Mouse (Mus musculus) spleen, postnatal 10 days (tissue): Measurements from ENCODE around the gene Golga2.

Source experiments
- DNase-seq, 2 experiments: peaks; one replicate each; pipeline ENCODE4 v3.0.0; 2021 to 2022; ENCODE audit warnings: low spot score in 2 of 2

The Golga2 gene

DNA sequence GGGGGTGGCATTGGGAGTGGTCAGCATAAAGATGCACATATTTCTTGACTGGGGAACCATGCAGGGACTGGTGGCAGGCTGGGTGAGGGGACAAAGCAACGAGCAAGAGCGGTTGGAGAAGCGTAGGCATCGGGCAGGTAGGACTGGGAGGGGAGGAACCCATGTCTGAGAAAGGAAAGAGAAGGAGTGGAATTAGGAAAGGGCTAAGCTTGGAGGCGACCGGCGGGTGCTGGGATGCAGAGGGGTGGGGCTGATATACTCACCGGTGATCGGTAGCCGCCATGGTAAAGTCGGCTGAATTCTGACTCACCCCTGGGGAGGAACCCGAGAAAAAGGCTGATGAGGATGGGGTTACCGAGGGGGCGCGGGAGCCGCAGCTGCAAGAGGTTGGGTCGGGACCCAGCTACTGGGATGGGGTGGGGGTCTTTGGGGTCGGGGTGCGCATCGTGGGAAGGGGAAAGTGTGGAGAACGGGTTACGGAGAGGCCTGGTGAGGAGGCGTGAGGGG is at the start of gene Golga2:
Golga2 (plus strand) TSS at position 51 of the 507 bp plus-strand sequence.
- peak in 1 of 2 experiments; percentile 56 for DNase-seq

DNA sequence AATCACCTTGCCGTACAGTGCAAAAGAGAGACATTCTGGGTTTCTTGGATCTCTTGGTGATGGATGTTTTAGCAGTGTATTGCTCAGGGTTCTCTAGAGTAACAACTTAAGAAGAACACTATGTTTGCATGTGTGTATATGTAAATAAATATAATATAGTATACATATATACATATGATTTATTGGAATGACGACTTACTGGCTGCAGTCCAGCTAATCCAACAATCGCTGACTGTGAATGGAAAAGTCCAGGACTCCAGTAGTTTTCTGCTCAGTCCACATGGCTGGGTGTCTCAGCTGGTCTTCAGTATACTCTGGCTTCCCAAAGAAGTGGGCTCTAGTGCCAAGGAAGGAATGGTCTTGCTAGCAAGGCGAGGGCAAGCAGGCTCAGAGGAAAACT is 49.6 kb upstream of the Golga2 start:
- DNase-seq, result no peak

DNA sequence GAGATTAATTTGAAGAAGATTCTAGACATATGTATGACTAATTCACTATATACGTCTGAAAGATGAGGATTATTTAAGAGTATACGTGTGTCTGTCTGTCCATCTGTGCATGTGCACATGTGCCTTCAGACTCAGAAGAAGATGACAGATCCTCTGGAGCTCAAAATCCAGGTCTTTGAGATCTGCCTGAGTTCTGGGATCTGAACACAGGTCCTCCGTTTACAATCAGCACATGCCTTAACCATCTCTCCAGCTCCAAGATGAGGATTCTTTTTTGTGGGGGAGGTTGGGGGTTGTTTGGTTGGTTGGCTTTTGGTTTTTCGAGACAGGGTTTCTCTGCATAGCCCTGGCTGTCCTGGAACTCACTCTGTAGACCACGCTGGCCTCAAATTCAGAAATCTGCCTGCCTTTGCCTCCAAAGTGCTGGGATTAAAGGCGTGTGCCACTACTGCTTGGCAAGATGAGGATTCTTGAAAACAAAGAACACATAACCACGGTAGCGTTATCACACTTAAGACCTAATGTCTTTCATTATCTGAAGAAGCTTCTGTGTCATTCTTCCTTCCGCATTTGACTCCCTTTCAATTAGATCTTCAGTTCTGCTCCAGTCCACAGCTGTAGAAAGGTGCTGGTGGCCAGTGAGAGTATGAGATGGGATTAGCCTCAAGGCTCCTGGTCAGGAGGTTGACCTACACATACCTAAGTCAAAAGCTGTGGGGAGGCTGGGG is 48.3 kb upstream of the Golga2 start:
- no peak for DNase-seq

DNA sequence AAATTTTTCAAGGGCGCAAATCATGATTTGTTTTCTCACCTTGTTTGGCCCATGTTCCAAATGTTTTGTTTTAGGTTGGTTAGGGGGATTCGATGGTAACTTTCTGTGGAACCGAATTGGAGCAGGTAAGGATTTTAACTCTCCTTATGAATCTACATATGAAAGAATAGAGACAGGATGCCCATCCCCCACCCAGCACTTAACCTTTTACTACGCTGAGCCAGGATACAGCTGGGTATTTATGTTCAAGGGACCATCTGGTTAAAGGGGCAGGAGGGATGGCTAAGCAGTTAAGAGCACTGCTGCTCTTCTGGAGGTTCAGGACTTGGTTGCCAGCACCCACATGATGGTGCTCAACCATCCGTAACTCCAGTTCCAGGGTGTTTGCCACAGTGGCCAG is 46.6 kb upstream of the Golga2 start:
- DNase-seq, result no peak

DNA sequence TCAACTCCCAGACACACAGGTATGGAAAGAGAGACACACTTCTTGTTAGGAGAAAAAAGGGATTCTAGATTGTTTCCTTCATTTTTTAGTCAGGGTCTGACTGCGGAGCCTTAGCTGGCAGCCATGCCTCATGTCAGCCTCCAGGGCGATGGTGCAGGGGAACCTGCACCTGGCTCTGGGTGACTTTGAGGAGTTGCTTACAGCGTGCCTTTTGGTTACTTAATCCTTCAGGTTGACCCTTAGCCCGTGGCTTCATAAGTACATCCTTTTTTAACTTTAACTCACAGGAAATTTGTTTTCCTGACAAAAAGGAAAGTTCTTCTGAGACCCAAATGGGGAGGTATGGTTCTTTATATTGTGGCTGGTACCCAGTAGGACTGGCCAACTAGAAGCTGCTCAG is 44.2 kb upstream of the Golga2 start:
- no peak for DNase-seq

DNA sequence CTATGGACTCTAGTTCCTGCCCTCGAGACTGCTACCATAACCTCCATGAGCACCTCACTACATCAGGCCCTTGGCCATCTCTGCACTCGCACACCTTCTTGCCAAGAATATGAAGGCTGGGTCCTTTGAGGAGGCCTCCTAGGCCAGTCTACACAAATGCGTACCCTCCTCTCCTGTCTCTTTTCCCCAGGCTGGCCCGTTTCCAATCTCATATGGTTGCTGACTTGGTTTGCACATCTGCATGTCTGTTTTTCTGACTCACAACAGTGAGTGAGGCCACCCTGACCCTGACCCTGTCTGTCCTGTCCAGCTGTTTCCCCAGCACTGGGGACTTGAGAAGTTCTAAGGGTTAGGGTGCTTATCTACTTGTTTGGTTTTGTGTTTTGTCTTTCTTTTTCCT is 40.4 kb upstream of the Golga2 start:
- no peak for DNase-seq

DNA sequence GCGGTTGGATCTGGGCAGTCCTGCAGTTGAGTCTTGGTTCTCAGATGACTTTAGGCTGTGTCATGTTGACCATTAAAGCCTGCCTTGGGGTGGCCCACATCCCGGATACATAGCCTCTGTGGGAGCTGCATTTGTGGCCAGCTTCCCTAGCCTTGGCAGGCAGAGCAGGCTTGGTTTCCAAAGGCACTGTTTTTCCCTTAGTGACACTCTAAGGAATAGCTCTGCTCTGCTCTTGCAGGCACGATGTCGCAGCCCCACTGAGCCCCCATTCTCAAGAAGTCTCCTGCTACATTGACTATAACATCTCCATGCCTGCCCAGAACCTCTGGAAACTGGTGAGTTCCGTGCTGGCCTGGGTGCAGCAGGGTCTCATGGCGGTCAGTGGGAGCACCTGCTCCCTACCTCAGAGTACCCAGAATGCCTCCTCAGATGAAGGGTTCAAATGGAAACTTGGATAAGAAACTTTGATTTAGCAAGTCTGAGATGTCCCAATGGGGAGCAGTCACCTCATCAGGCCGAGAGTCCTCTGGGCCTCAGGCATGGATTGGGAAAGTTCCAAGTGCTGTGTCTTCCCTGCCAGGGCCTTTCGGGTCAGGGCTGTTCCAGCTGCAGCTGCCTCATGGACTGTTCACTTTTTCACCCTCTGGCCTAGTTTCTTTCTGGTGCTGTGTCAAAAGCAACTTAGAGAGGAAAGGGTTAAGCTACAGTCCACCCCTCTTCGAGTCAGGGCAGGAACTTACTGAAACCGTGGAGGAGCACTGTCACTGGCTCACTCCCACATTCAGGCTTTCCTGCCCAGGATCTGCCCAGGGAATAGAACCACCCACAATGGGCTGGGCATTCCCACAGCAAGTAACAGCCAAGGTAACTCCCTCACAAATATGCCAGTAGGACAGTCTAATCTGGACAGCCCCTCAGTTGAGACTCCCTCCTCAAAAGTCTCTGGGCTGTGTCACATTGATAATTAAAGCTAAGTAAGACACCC is 38.5 kb upstream of the Golga2 start:
- no peak for DNase-seq

DNA sequence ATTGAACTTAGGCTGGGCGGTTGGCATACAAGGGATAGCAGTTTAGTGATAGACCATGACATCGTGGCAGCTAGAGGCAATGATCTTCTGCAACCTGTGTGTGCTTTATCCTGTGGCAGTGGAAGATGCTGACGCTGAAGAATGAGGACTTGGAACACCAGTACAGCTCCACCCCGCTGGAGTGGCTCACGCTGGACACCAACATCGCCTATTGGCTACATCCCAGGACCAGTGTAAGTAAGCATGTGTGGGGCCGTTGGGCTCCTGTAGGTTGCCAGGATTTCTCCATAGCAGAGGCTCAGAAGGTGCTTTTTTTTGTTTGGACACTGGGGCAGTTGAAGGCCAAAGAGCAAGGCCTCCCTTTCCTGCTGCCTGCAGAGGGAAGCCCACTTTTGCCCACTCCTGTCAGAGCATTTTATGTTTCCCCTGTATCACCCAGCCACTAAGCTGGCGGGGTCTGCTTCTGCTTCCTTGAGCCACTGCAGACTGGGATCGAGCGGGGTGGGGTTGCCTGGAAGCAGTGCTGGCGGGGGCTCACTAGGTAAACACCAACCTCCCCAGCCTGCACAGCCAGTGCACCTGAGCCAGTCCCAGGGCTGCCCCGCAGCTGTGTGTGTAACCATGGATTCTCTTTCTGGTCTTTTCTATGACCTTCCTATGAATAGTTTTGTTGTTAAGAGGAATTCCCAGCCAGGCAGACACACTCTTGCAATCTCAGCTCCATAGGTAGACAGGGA is 35.2 kb upstream of the Golga2 start:
- no peak for DNase-seq

DNA sequence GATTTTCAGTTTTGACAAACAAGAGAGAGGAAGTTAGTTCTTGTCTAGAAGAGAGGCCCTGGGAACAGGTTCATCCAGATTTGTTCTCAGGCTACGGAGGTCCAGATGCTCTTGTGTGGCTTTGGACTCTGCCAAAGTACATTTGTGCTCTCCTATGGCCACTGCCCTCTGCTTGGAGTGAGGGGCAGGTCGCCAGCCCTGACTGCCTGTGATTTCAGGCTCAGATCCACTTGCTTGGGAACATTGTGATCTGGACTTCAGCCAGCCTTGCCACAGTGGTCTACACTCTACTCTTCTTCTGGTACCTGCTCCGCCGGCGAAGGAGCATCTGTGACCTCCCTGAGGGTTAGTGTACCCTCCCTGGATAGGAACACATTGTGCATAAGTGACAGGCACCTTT is 34.5 kb upstream of the Golga2 start:
- DNase-seq, result no peak

DNA sequence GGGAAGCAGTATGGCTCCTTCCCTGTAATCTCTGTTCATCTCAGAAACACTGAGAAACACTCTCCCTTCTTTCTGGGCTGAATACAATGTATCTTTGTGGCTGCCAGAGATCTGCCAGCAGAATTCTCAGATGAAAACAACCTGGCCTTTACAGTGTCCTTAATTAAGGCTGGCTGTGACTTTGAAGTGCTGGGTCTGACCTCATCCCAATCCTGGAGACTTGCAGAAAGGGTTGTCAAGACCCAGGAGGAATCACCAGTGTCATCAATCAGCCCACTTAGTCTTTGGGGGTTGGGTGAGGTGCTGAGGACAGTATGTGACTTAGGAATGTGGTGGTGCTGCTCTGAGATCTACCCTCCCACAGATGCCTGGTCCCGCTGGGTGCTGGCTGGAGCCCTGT is 33.8 kb upstream of the Golga2 start:
- DNase-seq, result no peak

DNA sequence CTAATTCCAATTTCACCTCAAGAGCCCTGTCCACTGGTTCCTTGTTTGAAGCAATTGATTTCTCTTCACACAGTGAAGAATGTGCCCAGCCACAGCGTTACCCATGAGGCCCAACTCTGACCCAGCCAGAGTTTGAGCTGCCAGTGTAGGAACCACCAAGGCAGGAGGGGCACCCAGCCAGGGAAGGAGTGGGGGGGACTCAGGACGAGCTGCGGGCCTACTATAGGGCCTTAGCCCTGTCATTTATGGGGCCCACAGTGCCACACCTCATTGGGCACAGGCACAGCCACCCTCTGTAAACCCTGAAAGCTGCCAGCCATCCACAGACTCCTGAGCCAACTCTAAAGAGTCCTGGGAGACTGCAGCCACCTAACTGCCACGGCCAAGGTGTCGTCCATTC is 32.6 kb upstream of the Golga2 start:
- DNase-seq, result no peak

DNA sequence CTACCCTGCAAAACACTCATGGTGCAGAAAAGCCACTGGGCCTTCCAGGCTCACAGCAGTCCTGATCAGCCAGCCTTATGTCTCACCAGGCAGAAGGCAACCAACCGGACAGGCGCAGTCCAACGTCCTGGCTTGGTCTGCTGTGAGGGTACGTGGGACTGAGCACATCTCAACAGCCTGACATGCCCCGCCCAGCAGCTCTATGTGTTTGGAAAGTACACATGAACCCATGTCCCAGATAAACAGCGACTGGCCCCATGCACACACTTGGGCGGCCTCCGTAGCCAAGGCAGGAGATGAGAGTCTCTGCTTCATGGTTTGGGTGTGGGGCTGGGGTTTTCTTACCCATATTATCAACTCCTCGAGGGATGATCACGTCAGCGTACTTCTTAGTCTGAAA is 30.9 kb upstream of the Golga2 start:
- DNase-seq, result no peak

DNA sequence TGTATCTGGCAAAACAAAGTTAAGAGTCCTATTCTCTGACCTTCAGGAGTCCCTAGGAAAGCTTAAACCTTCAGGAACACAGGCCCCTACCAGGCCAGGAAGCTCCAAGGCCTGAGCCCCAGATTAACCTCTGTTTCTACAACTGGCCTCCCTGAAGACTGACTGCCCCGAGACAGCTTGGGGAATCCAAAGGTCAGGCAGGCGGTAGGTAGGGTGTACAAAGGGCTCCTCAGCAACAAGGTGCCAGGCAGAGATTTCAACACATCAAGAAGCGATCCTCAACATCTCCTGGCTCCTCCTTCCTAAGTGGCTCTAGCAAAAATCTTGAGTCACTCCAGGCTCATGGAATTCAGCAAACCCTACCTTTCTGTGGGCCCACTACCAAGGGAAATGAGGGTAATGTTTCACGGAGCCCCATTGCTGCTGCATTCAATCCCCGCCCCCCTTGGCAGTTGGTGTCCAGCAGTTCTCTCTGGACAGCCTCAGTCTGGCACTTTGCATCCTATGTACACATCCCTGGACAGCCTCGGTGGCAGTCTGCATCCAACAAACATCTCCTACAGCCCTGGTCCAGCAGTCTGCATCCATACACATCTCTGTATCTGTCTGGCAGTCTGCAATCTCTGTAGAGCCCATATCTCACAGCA is 28.2 kb upstream of the Golga2 start:
- no peak for DNase-seq

DNA sequence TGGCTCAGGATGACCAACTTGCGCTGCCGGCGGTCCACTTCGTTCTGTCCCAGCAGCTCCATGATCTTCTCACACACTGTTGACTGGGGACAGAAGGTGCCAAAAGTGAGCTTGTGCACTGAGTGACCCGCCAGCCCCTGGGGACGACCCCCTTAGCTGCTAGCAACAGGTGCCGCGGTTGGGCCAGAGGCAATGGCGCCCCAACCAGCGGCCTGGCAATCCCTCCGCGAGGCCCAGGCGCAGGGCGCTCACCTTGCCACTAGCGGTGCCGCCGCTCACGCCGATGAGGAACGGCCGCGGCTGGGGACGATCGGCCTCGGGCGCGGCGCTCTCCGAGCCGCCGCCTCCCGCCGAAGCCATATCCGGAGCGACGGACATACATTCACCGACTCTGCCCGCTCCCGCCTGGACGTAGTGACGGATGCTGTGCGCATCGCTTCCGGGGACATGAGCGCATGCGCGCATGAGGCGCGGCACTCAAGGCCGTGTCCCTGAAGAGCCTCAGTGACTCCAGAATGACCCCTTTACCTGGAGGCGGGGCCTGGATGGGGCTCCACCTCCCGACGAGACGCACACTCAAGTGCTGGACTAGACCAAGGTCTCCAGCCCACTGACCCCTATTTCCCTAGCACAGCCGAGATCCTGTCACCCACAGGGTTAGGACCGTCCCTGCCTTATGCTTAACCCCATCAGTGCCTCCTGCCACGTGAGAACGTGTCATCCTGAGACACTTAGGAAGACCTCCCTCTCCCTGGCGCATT is 27.3 kb upstream of the Golga2 start, which contains the start of gene Uck1:
Uck1 (minus strand) TSS at position 503 of the 761 bp plus-strand sequence.
- peak; percentile 87 to 93 for DNase-seq

DNA sequence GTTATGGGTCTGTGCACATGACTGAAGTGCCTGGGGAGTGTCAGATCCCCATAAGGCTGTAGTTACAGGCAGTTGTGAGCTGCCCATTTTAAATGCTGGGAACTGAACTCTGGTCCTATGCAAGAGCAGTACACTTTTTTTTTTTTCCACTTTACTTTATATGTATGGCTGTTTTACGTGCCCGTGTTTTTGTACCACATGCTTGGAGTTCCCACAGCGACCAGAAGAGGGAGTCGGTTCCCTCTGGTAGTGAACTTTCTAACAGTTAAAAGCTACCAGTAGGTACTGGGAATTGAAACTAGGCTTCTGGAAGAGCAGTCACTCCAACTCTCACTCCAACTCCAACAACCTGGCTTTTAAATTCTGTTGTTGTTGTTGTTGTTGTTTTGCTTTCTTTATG is 26.5 kb upstream of the Golga2 start:
- DNase-seq, result peak; percentile 57 to 87

DNA sequence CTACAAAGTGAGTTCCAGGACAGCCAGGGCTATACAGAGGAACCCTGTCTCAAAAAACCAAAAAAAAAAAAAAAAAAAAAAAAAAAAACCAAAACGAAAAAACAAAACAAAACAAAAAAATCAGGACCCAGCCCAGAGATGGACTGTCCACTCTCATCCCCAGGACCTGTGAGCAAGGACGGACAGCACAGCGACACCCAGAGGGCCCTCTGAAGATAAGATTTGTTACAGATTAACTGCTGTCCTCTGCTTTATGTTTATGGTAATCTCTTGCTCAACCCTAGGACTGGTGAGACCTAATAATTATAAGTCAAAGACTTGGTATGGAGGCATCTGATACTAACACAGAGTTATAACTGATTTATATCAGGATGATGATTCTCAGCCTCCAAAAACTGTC is 11.4 kb upstream of the Golga2 start:
- no peak for DNase-seq

DNA sequence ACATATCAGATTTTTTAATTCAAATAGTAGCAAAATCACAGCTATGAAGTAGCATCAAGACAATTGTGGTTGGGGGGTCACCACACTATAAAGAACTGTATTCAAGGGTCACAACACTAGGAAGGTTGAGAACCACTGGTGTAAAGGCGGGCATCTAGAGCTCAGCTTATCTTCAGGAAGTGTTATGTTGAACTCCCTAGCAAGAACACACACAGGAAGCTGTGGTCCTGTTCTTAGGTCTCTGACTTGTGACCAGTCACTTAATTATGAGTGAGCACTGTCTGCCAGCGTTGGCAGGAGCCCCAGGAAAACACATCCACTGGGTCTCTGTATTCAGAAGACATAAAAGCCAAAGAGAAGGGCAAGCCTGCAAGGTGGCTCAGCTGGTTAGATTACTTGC is 4.9 kb upstream of the Golga2 start:
- no peak for DNase-seq

DNA sequence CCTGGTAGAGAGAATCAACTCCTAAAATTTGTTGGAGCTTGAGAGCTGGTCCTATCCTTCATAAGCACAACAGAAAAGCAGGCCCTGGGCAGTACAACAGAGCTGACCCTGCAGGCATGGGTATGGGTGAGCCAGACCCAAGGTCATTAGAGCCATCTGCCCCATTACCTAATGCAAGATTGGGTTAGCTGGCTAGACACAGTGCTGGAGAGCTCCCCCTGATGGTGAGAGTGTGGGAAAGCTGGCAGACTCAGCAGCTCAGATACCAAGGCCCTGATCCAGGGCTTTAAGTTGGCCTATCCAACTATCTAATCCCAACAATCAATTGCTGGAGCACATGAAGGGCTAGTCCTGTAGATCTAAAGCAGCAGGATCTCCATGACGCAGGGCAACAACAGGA is 4.5 kb upstream of the Golga2 start:
- peak; percentile 36 to 72 for DNase-seq

DNA sequence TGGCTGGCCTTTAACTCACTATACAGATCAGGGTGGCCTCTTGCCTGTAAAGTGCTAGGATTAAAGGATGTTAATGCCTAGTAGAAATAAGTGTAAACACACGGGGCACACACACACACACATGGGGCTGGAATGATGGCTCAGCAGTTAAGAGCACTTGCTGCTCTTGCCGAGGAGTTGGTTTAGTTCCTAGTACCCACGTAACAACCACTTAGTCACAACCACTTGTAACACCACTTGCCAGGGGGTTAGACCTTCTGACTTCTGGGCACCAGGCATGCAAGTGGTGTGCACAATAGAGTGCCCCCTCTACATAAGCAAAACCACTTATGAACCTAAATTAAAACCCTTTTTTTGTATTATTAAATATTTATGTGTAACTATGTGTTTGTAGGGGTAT is 3.2 kb upstream of the Golga2 start:
- DNase-seq, result no peak

DNA sequence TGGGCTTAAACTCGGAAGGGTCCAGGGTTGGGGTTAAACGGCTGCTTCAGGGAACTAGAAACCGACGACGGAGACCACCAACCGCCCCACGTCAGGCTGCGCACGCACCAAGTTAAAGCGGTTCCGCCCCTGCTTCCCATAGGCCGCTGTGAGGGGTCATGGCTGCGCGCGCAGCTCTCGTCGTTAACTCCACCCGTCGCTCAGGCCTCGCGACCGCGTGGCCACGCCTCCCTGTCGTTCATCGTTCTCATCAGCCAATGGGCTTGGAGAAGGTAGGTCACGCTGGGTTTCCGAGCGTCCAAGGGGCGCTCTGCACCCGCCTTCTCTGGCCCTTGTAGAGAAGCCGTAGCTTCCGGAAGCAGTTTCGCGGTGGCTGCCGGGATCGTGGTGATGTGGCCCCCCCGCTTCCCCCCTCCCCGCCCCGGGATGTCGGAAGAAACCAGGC is 761 bp downstream of the Golga2 start, which contains the start of gene Swi5:
Swi5 (minus strand) TSS at position 153 of the 445 bp plus-strand sequence.
- peak; percentile 98 to 100 for DNase-seq
